Mouse (Mus musculus) adrenal gland, adult (tissue): Measurements from ENCODE around the gene Flt4.
A peak's percentile ranks its signal among the peaks of the same experiment; 100 is the strongest.

Experiments used
- DNase-seq, 2 experiments: peaks; one replicate each; pipeline ENCODE4 v3.0.0; 2022 to 2023; ENCODE audit warnings: low spot score in 1 of 2; ENCODE audit not compliant: inconsistent age in 2 of 2

The Flt4 gene

DNA sequence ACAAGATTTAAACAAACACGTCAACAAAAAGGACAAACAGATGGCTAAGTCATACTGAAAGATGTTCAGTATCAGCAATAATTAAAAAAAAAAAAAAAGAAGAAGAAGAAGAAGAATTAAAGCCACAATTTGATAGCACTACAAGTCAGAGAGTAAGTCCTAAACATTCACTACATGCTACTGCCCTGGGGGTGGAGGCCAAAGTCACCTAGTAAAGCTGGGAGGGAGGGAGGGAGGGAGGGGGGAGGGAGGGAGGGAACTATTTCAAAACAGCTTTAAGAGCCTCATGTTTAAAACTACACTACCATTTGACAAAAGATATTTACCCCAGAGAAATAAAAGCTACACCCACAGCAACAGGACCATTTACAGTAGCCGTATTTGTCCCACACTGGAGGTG, 86.6 kb downstream of the Flt4 start:
- no peak for DNase-seq

DNA sequence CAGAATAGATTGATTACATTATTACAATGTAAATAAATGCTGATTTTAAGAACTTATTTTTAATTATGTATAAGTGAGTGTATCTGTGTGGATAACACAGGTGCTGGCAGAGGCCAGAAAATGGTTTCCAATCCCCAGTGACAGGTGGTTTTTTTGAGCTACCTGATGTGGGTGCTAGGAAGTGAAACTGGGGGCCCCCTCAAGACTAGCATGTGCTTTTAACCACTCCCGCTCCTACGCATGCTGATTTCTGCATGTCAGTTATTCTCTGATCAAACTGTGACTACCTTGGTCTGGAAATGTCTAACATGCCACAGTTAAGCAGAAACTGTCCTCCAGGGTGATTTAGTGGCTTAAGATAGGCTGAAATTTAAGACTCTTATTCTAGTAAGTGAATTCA, 87.4 kb downstream of the Flt4 start:
- DNase-seq: peak in 1 of 2 experiments; percentile 49

- peak in 1 of 2 experiments; percentile 40 for DNase-seq
Observed at GRCm38 (mm10) chr11:49697779-49698178, 88.7 kb downstream of the Flt4 start.

DNA sequence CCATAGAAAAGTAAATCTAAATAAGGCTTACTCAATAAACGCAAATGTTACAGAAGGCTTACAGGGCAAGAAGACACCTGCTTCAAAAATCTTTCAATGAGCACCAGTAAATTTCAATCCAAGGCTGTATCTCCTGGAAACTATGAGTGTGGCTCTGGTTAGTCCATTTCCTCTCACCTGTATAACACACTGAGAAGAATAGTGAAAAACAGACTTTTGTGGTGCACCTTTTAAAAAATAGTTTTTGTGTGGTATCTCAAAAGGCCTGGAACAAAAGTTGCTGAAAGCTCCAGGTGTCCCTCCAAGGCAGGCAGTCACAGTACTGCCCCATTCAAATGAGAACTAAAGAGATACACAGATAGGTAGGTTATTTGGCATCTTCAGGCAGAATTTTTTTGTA, 90.0 kb downstream of the Flt4 start:
- no peak for DNase-seq

DNA sequence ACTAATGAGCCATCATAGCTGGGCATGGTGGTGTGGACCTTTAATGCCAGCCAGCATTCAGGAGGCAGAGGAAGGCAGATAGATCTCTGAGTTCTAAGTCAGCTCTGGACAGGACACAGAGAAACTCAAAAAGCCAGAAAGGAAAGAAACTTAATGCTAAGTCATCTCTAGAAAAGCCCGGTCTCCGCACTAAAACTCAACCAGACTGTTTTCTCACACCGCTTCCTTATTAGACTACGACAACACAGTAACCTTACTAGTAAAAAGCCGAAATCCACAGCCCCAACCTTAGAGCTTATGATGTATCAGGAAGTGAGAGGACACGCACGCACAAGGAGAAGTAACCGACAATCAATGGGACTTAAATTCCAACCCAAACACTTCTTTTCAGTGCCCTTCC, 93.0 kb downstream of the Flt4 start:
- DNase-seq: no peak
